Mouse (Mus musculus): ENCODE results near the gene Fbxo10.
"Not testable (repeated sequence)": the region's sequence is repeated elsewhere in the genome, so short reads cannot be mapped to it uniquely, and the experiment has no call there.

DNA sequence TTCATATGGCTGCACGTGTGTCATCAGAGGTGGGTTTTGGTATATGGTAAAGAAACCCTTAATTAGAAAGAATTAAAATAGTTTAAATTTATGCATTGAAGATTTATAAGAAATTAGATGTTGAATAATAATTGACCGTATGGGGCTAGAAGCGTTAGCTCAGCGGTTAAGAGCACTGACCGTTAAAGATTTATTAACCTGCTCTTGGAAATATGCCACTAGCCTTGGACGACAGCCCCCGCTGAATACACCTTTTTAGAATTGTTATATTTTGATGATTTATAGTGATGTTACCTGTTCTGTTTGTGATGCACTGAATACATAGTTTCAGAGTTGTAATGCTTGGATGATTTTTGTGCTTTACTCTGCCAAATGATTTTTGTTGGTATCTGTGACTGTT lies 44.9 kb downstream of the Fbxo10 start:
- not testable (repeated sequence) for TF ChIP-seq CTCF (IDR thresholded peaks at IDR 0.05; ENCODE audit: low read depth, low read length); GATA1 (IDR thresholded peaks at IDR 0.05; ENCODE audit: borderline replicate concordance, low read length)
